Mouse (Mus musculus): ENCODE results near the gene Tbcb. TPM values are rescaled to one million over a fixed set of nuclear protein-coding genes. Genes with fewer than 3 reads are reported as not detected.
A peak's percentile ranks its signal among the peaks of the same experiment; 100 is the strongest.

Gene Tbcb
- polyA plus RNA-seq, 1 experiment from 2014 or later, result 41.8 TPM

DNA sequence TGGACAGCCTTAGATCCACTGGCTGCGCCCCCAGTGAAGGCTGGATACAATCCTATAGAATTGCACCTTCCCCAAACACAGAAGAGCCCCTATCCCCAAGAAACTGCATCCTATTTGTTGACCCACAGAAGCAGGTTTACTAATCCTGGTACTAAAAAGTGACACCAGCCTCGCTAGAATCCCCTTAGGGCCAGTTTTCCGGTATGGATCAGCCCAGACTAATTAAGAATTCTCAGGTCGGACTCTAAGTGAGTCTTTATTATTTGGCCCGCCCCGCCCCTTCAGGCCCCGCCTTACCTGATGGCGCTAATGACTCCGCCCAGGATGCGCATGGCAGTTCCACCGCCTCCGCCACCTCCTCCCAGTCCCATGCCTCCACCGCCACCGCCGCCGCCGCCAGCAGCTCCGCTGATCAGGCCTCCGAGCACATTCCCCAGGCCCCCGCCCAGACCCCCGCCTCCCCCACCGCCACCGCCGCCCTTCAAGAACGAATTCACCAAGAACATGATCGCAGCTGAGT lies 38.4 kb downstream of the Tbcb start:
- TF ChIP-seq EP300 (IDR thresholded peaks at IDR 0.05; ENCODE audit: low read depth), result no peak
- TF ChIP-seq CTCF (IDR thresholded peaks at IDR 0.05; ENCODE audit: low read depth), result no peak
- ATAC-seq (peak; percentile 71), DNase-seq (peak; percentile 90)
- H3K27me3 ChIP-seq (ENCODE audit: insufficient read depth, low read length), result no peaks in the 10 kb centered on the region
- no peaks in the 10 kb centered on the region for H3K9me3 ChIP-seq (ENCODE audit: low read length)
- H3K4me1 ChIP-seq (ENCODE audit: insufficient read depth), result peaks cover 20% of the 10 kb centered on the region
- peak overlapping the region; percentile 75 for H3K27ac ChIP-seq (ENCODE audit: low read depth)
- peak overlapping the region; percentile 80 for H3K4me3 ChIP-seq (ENCODE audit: low read depth, low read length)
- peaks cover 30% of the 10 kb centered on the region for H3K36me3 ChIP-seq (replicated peaks; ENCODE audit: insufficient read depth, low read length)
- peak overlapping the region; percentile 86 for H3K9ac ChIP-seq (replicated peaks)
- H3K4me2 ChIP-seq (ENCODE audit: low read depth, low read length), result peak overlapping the region; percentile 83
- WGBS (ENCODE audit: insufficient replicate concordance), result 2% methylated on average over 26 of the region's 26 CpGs

DNA sequence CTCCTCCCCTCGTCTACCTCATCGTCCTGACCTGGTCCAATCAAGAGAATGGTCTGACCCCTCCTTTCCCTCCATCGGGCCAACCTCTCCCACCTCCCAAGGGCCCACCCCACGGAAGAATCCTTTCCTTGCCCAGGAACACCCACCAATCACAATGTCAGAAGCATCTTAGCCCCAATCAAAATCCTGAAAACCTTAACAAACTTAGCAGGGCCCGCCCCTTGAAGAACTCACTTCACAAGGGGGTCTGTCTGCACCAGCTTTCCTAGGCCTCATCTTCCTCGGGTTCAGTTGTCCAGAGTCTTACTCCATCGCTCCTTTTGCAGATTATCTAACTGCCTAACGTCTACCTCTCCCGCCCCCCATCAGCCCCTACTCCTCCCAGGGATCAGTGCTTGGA lies 39.1 kb downstream of the Tbcb start:
- H3K27me3 ChIP-seq (ENCODE audit: insufficient read depth, low read length), result no peaks in the 10 kb centered on the region
- H3K4me2 ChIP-seq (ENCODE audit: low read depth, low read length), result peak overlapping the region; percentile 83
- H3K27ac ChIP-seq (ENCODE audit: low read depth), result no peak overlapping the region
- H3K4me1 ChIP-seq (ENCODE audit: insufficient read depth), result peaks cover 17% of the 10 kb centered on the region
- no peak for DNase-seq
- 66% methylated on average over 9 of the region's 9 CpGs for WGBS (ENCODE audit: insufficient replicate concordance)
- no peak for TF ChIP-seq EP300 (IDR thresholded peaks at IDR 0.05; ENCODE audit: low read depth)
- H3K9me3 ChIP-seq (ENCODE audit: low read length), result no peaks in the 10 kb centered on the region
- H3K36me3 ChIP-seq (replicated peaks; ENCODE audit: insufficient read depth, low read length), result peaks cover 36% of the 10 kb centered on the region
- no peak for ATAC-seq
- H3K4me3 ChIP-seq (ENCODE audit: low read depth, low read length), result no peak overlapping the region
- H3K9ac ChIP-seq (replicated peaks), result peak overlapping the region; percentile 86; the same call in 1 of the 2 replicates

DNA sequence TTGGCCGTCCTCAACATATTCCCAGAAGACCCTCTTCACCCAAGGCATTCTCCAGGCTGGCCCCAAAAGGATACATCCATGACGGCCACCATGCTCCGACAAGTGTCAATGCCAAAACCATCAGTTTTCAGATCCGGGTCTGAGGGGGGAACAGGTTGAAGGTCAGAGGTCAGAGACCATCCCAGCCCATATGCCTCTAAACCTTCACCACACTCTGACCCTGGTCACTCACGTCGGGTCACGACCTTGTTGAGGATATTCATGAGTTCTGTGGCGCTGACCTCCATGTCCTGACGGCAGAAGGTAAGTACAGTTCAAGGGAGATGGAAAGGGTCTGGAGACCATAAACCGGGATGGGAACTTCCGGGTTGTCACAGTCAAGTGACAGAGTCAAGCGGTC lies 40.0 kb downstream of the Tbcb start:
- H3K36me3 ChIP-seq (replicated peaks; ENCODE audit: insufficient read depth, low read length), result peaks cover 45% of the 10 kb centered on the region
- no peak overlapping the region for H3K4me2 ChIP-seq (ENCODE audit: low read depth, low read length)
- no peak overlapping the region for H3K9ac ChIP-seq (replicated peaks)
- DNase-seq (no peak), ATAC-seq (no peak)
- TF ChIP-seq EP300 (IDR thresholded peaks at IDR 0.05; ENCODE audit: low read depth) (no peak), CTCF (IDR thresholded peaks at IDR 0.05; ENCODE audit: low read depth) (no peak)
- H3K27ac ChIP-seq (ENCODE audit: low read depth), result no peak overlapping the region
- no peak overlapping the region for H3K4me3 ChIP-seq (ENCODE audit: low read depth, low read length)
- no peaks in the 10 kb centered on the region for H3K9me3 ChIP-seq (ENCODE audit: low read length)
- H3K4me1 ChIP-seq (ENCODE audit: insufficient read depth), result peaks cover 17% of the 10 kb centered on the region
- no peaks in the 10 kb centered on the region for H3K27me3 ChIP-seq (ENCODE audit: insufficient read depth, low read length)
- WGBS (ENCODE audit: insufficient replicate concordance), result 90% methylated on average over 12 of the region's 12 CpGs

DNA sequence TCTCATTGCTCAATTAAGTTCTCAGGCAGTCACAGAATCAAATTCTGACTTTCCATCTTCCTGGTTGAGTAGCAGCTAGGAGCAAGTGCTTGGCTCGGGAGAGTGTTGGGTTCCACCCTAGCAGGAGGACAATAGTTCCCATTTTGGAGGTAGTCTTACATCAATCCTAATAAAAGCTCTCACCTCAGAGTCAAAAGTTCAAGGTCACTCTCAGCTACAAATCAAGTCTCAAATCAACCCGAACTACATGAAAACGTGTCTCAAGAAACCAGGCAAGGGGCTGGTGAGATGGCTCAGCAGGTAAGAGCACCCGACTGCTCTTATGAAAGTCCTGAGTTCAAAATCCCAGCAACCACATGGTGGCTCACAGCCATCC lies 43.0 kb downstream of the Tbcb start:
- Histone ChIP-seq H3K36me3 (replicated peaks; ENCODE audit: insufficient read depth, low read length) (peaks cover 58% of the 10 kb centered on the region), H3K4me2 (ENCODE audit: low read depth, low read length) (no peak overlapping the region), H3K9ac (replicated peaks) (no peak overlapping the region), H3K9me3 (ENCODE audit: low read length) (no peaks in the 10 kb centered on the region), H3K4me3 (ENCODE audit: low read depth, low read length) (no peak overlapping the region), H3K27ac (ENCODE audit: low read depth) (no peak overlapping the region), H3K4me1 (ENCODE audit: insufficient read depth) (peaks cover 11% of the 10 kb centered on the region), H3K27me3 (ENCODE audit: insufficient read depth, low read length) (no peaks in the 10 kb centered on the region)
- ATAC-seq (no peak), DNase-seq (no peak)
- TF ChIP-seq EP300 (IDR thresholded peaks at IDR 0.05; ENCODE audit: low read depth), result no peak
- TF ChIP-seq CTCF (IDR thresholded peaks at IDR 0.05; ENCODE audit: low read depth), result no peak
- WGBS (ENCODE audit: insufficient replicate concordance), result 83% methylated on average over 4 of the region's 4 CpGs

DNA sequence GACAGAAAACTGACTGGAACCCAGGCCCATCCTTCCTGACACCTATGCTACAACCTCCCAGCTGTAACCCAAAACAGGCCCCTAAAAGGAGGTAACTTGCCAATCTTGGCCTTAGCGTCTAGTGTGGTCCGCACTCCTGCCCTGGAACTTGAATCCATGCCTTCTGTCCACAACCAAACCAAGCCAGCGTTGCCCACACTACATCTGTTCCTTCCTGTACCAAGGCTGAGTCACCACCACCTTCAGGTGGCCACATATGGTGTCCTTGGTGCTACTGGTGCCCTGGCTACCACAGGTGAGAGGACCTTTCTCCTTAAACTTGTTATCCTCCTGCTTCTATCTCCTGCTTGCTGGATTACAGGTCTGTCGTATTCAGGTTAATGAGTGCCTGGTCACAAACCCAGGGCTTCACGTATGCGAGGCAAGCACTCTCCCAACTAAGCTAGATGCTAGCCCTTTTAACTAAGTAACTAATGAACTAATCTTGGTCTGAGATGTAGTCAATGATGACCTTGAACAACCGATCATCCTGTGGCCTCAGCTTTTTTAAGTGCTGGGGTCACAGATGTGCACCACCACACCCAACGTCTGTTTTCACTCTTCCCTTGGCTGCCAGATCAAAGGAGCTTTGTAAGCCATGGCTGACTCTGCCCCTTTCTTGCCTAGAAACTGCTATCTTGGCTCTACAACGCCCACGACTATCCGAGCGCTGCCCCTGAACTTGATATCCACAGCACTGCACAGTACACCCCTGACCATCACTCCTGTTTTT lies 43.5 kb downstream of the Tbcb start:
- Histone ChIP-seq H3K36me3 (replicated peaks; ENCODE audit: insufficient read depth, low read length) (peaks cover 58% of the 10 kb centered on the region), H3K27ac (ENCODE audit: low read depth) (no peak overlapping the region), H3K9ac (replicated peaks) (no peak overlapping the region), H3K27me3 (ENCODE audit: insufficient read depth, low read length) (no peaks in the 10 kb centered on the region), H3K4me2 (ENCODE audit: low read depth, low read length) (no peak overlapping the region), H3K9me3 (ENCODE audit: low read length) (no peaks in the 10 kb centered on the region), H3K4me1 (ENCODE audit: insufficient read depth) (peaks cover 11% of the 10 kb centered on the region), H3K4me3 (ENCODE audit: low read depth, low read length) (no peak overlapping the region)
- WGBS (ENCODE audit: insufficient replicate concordance), result 78% methylated on average over 12 of the region's 12 CpGs
- ATAC-seq, result no peak
- DNase-seq, result no peak
- no peak for TF ChIP-seq CTCF (IDR thresholded peaks at IDR 0.05; ENCODE audit: low read depth)
- TF ChIP-seq EP300 (IDR thresholded peaks at IDR 0.05; ENCODE audit: low read depth), result no peak

DNA sequence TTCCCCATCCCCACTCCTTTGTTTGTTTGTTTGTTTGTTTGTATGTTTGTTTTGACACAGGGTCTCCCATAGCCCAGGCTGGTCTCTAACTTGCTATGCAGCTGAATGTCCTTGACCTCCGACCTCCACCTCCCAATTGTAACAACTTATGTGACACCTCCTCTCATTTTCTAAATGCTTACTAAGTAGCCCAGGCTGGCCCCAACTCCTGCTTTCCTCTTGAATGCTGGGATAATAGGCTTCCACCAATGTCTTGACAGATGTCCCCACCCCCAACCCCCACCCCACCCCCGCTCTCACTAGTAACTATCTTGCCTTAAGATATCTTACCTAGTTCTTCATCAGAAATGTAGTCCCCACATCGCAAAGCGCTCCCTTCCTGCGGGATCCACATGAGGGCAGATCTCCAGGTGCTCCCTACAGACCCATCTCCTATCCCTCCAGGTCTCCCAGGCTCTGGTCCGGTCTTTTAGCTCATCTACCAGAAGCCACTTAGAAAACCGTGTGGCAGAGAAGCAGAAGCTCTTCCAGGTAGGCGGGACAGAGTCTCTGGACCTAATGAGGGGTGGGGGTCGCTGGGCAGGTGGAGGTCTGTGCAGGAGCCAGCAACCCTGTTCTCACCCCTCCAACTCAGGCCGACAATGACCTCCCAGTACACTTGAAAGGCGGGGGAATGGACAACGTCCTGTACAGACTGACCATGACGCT lies 47.3 kb downstream of the Tbcb start:
- H3K4me1 ChIP-seq (ENCODE audit: insufficient read depth), result peaks cover 6% of the 10 kb centered on the region
- peak overlapping the region; percentile 77 for H3K4me2 ChIP-seq (ENCODE audit: low read depth, low read length)
- ATAC-seq, result no peak
- no peaks in the 10 kb centered on the region for H3K27me3 ChIP-seq (ENCODE audit: insufficient read depth, low read length)
- no peak for DNase-seq
- no peak for TF ChIP-seq CTCF (IDR thresholded peaks at IDR 0.05; ENCODE audit: low read depth)
- no peak for TF ChIP-seq EP300 (IDR thresholded peaks at IDR 0.05; ENCODE audit: low read depth)
- peaks cover 33% of the 10 kb centered on the region for H3K36me3 ChIP-seq (replicated peaks; ENCODE audit: insufficient read depth, low read length)
- 76% methylated on average over 13 of the region's 13 CpGs for WGBS (ENCODE audit: insufficient replicate concordance)
- H3K4me3 ChIP-seq (ENCODE audit: low read depth, low read length), result no peak overlapping the region; the same call in 1 of the 2 replicates
- no peak overlapping the region for H3K27ac ChIP-seq (ENCODE audit: low read depth)
- no peaks in the 10 kb centered on the region for H3K9me3 ChIP-seq (ENCODE audit: low read length)
- H3K9ac ChIP-seq (replicated peaks), result no peak overlapping the region
